Mouse (Mus musculus): Measurements from ENCODE around the gene Gm44805. TPM values are rescaled to one million over a fixed set of nuclear protein-coding genes. Genes with fewer than 3 reads are reported as not detected.

The Gm44805 gene
- total and polyA plus RNA-seq, 3 experiments = not detected

GRCm38 (mm10) chr7:19628192-19628535 is 53.1 kb downstream of the Gm44805 start:
- H3K4me2 ChIP-seq (ENCODE audit: insufficient read depth, low read depth, poor library complexity, severe bottlenecking) = peak overlapping the region; percentile 45
- no peak overlapping the region for H3K9ac ChIP-seq (ENCODE audit: insufficient read depth, low read depth)
- peaks cover 27 to 58% of the 10 kb centered on the region in 2 experiments for H3K36me3 ChIP-seq (replicated peaks in 1 of 2; ENCODE audit: control insufficient read depth in 1 of 2, insufficient read depth in 1 of 2, low read length in 1 of 2)
- no peak overlapping the region for H3K27ac ChIP-seq (ENCODE audit: insufficient read depth, low read depth)
- no peak for DNase-seq (ENCODE audit: extremely low read depth)
- in situ Hi-C loops (cut with MboI; ENCODE audit: low pct_ligation_motif_present, low pct_unique_long_range_greater_than_20kb, low sequenced_read_pairs) (no loop called here), dilution Hi-C loops (cut with MboI; ENCODE audit: extremely low pct_ligation_motif_present, extremely low pct_unique_long_range_greater_than_20kb, low sequenced_read_pairs) (no loop called here)
- TF ChIP-seq UBTF (IDR thresholded peaks at IDR 0.05; ENCODE audit: low read depth, low read length) (no peak), ELF1 (IDR thresholded peaks at IDR 0.05; ENCODE audit: low read depth, low read length) (no peak), ZC3H11A (IDR thresholded peaks at IDR 0.05; ENCODE audit: low read depth, low read length) (no peak), BHLHE40 (IDR thresholded peaks at IDR 0.05; ENCODE audit: low read depth, low read length) (no peak), MXI1 (IDR thresholded peaks at IDR 0.05; ENCODE audit: low read depth, low read length) (no peak), KAT2A (IDR thresholded peaks at IDR 0.05; ENCODE audit: insufficient replicate concordance, low read length) (no peak), NRF1 (IDR thresholded peaks at IDR 0.05; ENCODE audit: low read depth, low read length) (no peak), MAZ (IDR thresholded peaks at IDR 0.05; ENCODE audit: low read depth, low read length) (no peak), ETS1 (conservative IDR thresholded peaks at IDR 0.05; ENCODE audit: low read depth, low read length) (no peak), JUND (conservative IDR thresholded peaks at IDR 0.05; ENCODE audit: low read depth, low read length) (no peak)
- H3K4me1 ChIP-seq (ENCODE audit: control insufficient read depth in 1 of 2, insufficient read depth in 2 of 2) = peaks cover 11 to 45% of the 10 kb centered on the region in 2 experiments
- no peaks in the 10 kb centered on the region for H3K9me3 ChIP-seq (replicated peaks; ENCODE audit: low read length)
- peaks cover 5% of the 10 kb centered on the region; the same call in 1 of the 2 replicates for H3K79me2 ChIP-seq (replicated peaks; ENCODE audit: control insufficient read depth, extremely low read depth, insufficient read depth, poor library complexity, severe bottlenecking)
- H3K4me3 ChIP-seq (replicated peaks in 1 of 3; ENCODE audit: low read depth in 2 of 3, low read length in 2 of 3, poor library complexity in 1 of 3) = peak overlapping the region; percentile 51 to 65 (median 53)
- no peaks in the 10 kb centered on the region for H3K27me3 ChIP-seq (replicated peaks)

DNA sequence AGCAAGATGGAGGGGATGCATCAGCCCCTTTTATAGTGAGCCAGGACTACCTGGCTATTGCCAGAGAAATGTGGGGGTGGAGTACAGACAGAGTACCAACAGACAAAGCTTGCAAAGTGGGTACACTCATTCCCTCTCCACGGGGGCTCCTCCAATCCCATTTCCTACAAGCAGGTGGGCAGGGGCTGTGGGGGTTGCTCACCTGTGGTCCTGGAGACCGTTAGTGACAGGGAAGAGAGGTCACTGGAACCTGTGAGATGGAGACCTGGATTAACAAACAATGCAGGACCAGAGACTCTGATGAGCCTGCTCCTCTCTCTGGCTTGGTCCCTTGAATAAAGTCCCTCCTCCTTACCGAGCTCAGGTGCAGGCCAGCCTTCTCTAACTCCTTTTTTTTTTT is 53.5 kb downstream of the Gm44805 start:
- DNase-seq (ENCODE audit: extremely low read depth) = no peak
- Histone ChIP-seq H3K4me1 (ENCODE audit: control insufficient read depth in 1 of 2, insufficient read depth in 2 of 2) (peaks cover 11 to 45% of the 10 kb centered on the region in 2 experiments), H3K27ac (ENCODE audit: insufficient read depth, low read depth) (no peak overlapping the region), H3K4me3 (replicated peaks in 1 of 3; ENCODE audit: low read depth in 2 of 3, low read length in 2 of 3, poor library complexity in 1 of 3) (peak overlapping the region; percentile 51 to 65 (median 53)), H3K9ac (ENCODE audit: insufficient read depth, low read depth) (no peak overlapping the region), H3K9me3 (replicated peaks; ENCODE audit: low read length) (no peaks in the 10 kb centered on the region), H3K27me3 (replicated peaks) (no peaks in the 10 kb centered on the region), H3K36me3 (replicated peaks in 1 of 2; ENCODE audit: control insufficient read depth in 1 of 2, insufficient read depth in 1 of 2, low read length in 1 of 2) (peaks cover 25 to 58% of the 10 kb centered on the region in 2 experiments), H3K79me2 (replicated peaks; ENCODE audit: control insufficient read depth, extremely low read depth, insufficient read depth, poor library complexity, severe bottlenecking) (peaks cover 5% of the 10 kb centered on the region; the same call in 1 of the 2 replicates), H3K4me2 (ENCODE audit: insufficient read depth, low read depth, poor library complexity, severe bottlenecking) (peak overlapping the region; percentile 45)
- in situ Hi-C loops (cut with MboI; ENCODE audit: low pct_ligation_motif_present, low pct_unique_long_range_greater_than_20kb, low sequenced_read_pairs) = no loop called here
- dilution Hi-C loops (cut with MboI; ENCODE audit: extremely low pct_ligation_motif_present, extremely low pct_unique_long_range_greater_than_20kb, low sequenced_read_pairs) = no loop called here
- no peak for TF ChIP-seq USF2 (conservative IDR thresholded peaks at IDR 0.05; ENCODE audit: low read depth, low read length)
- TF ChIP-seq CHD1 (IDR thresholded peaks at IDR 0.05; ENCODE audit: low read depth, low read length) = no peak
- no peak for TF ChIP-seq USF1 (IDR thresholded peaks at IDR 0.05; ENCODE audit: low read depth, low read length)
- TF ChIP-seq MAFK (IDR thresholded peaks at IDR 0.05; ENCODE audit: insufficient replicate concordance, low read length) = no peak
- no peak for TF ChIP-seq ELF1 (IDR thresholded peaks at IDR 0.05; ENCODE audit: low read depth, low read length)
- no peak for TF ChIP-seq TBP (conservative IDR thresholded peaks at IDR 0.05; ENCODE audit: low read depth, low read length)
- no peak for TF ChIP-seq RAD21 (IDR thresholded peaks at IDR 0.05; ENCODE audit: low read depth, low read length)
- no peak for TF ChIP-seq E2F4 (IDR thresholded peaks at IDR 0.05; ENCODE audit: insufficient replicate concordance, low read depth, low read length)
- no peak for TF ChIP-seq MYC (IDR thresholded peaks at IDR 0.05; ENCODE audit: low read depth, low read length)
- TF ChIP-seq KAT2A (IDR thresholded peaks at IDR 0.05; ENCODE audit: insufficient replicate concordance, low read length) = no peak
- TF ChIP-seq PAX5 (IDR thresholded peaks at IDR 0.05; ENCODE audit: low read length) = no peak
- TF ChIP-seq ETS1 (conservative IDR thresholded peaks at IDR 0.05; ENCODE audit: low read depth, low read length) = no peak
- TF ChIP-seq ZKSCAN1 (IDR thresholded peaks at IDR 0.05; ENCODE audit: borderline replicate concordance, low read depth, low read length) = no peak
- TF ChIP-seq MAX (IDR thresholded peaks at IDR 0.05; ENCODE audit: low read length) = no peak
- TF ChIP-seq UBTF (IDR thresholded peaks at IDR 0.05; ENCODE audit: low read depth, low read length) = no peak
- TF ChIP-seq IRF4 (IDR thresholded peaks at IDR 0.05; ENCODE audit: low read depth, low read length) = no peak
- TF ChIP-seq NELFE (IDR thresholded peaks at IDR 0.05; ENCODE audit: low read depth, low read length) = no peak
- no peak for TF ChIP-seq BHLHE40 (IDR thresholded peaks at IDR 0.05; ENCODE audit: low read depth, low read length)
- no peak for TF ChIP-seq SIN3A (IDR thresholded peaks at IDR 0.05; ENCODE audit: low read length)
- TF ChIP-seq JUND (conservative IDR thresholded peaks at IDR 0.05; ENCODE audit: low read depth, low read length) = no peak
